Mouse (Mus musculus) limb, embryonic 13.5 days (tissue): Measurements from ENCODE around the gene Cby1. TPM values are rescaled to one million over a fixed set of nuclear protein-coding genes. Genes with fewer than 3 reads are reported as not detected.
"Not testable (repeated sequence)": the region's sequence is repeated elsewhere in the genome, so short reads cannot be mapped to it uniquely, and the experiment has no call there.

Source experiments
- ATAC-seq: fragments of 200-750 bp; cut with Nextera tagmentation; 2 replicates; pipeline ENCODE4 v1.8.0; 2017; ENCODE audit warnings: low read depth, moderate number of reproducible peaks, moderate TSS enrichment; ENCODE audit not compliant: low FRiP score
- H3K27ac ChIP-seq: fragments of 300-500 bp; sonication (generic); 2 replicates; pipeline ENCODE4 v1.5.1; 2015; ENCODE audit warnings: inconsistent platforms, mild to moderate bottlenecking, moderate library complexity
- H3K27me3 ChIP-seq: fragments of 300-500 bp; sonication (generic); 2 replicates; pipeline ENCODE4 v1.6.1; 2015; ENCODE audit warnings: mild to moderate bottlenecking, inconsistent platforms
- H3K36me3 ChIP-seq: fragments of 300-500 bp; sonication (generic); 2 replicates; pipeline ENCODE4 v1.6.1; 2015; ENCODE audit warnings: inconsistent platforms, mild to moderate bottlenecking, moderate library complexity
- H3K4me1 ChIP-seq: fragments of 300-500 bp; sonication (generic); 2 replicates; pipeline ENCODE4 v1.6.1; 2015; ENCODE audit warnings: inconsistent platforms
- H3K4me2 ChIP-seq: fragments of 300-500 bp; sonication (generic); replicated peaks from 2 replicates; pipeline ENCODE4 v1.6.1; 2015; ENCODE audit warnings: inconsistent platforms, mild to moderate bottlenecking, moderate library complexity
- H3K4me3 ChIP-seq: fragments of 300-500 bp; sonication (generic); 2 replicates; pipeline ENCODE4 v1.5.1; 2015; ENCODE audit warnings: moderate library complexity, mild to moderate bottlenecking, inconsistent platforms
- H3K9ac ChIP-seq: fragments of 300-500 bp; sonication (generic); 2 replicates; pipeline ENCODE4 v1.6.1; 2015; ENCODE audit warnings: mild to moderate bottlenecking, inconsistent platforms
- H3K9me3 ChIP-seq: fragments of 300-500 bp; sonication (generic); 2 replicates; pipeline ENCODE4 v1.6.1; 2016; ENCODE audit warnings: inconsistent platforms
- WGBS: fragments of 180-500 bp; shearing (Covaris S2); methylation state at CpG from one replicate; pipeline ENCODE4 v1.1.7; 2015; 5-methylcytosine and 5-hydroxymethylcytosine counted together
- polyA plus RNA-seq: library from polyadenylated mRNA; unstranded; fragments of >200 nt; fragmentation: Nextera tagmentation; extraction: Ambion mirVana; gene quantifications from 2 replicates; pipeline ENCODE4 v1.2.1, GENCODE M21; 2015

Gene Cby1
- polyA plus RNA-seq, 1 experiment from 2014 or later = 55.1 TPM

DNA sequence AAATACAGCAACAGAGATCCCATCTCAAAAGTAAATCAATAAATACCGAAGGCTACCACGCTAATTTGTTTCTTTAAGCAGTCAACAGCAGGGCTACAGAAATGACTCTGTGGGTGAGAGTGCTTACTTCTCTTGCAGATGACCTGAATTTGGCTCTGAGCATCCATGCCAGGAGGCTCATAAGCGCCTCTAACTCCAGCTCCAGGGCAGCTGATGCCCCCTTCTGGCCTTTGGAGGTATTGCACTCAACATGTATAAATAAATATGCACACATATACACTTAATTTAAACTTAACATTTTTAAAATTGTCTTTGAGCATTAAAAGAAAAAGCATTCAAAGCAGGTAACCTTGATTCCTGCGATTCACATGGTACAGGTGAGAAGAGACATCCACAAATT is 7.5 kb upstream of the Cby1 start:
- ATAC-seq = no peak
- 71% methylated on average over 4 of the region's 4 CpGs for WGBS
- Histone ChIP-seq H3K27ac (no peak overlapping the region), H3K36me3 (peaks cover 27% of the 10 kb centered on the region), H3K9ac (no peak overlapping the region), H3K9me3 (peaks cover 6% of the 10 kb centered on the region; the same call in 1 of the 2 replicates), H3K27me3 (no peaks in the 10 kb centered on the region), H3K4me1 (no peaks in the 10 kb centered on the region), H3K4me2 (no peak overlapping the region), H3K4me3 (no peak overlapping the region)

DNA sequence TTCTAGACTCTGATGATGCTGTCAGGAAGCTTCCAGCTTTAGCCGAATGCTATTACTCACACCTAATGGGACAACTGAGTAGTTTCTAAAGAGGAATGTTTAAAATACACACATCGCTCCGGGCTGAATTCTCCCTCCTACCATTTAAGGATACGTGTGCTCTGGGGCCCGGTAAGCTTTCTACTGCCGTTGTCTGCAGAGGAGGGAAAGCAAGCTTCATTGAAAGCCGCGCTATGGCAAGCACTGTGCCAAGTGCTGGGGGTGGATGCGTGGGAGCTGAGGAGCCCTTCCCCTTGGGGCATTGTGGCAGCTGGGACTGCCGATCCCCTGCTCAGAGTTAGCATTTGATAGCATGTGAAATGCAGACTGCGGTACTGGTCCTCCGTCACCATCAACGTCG is 2.5 kb upstream of the Cby1 start:
- ATAC-seq = no peak
- Histone ChIP-seq H3K36me3 (peaks cover 7% of the 10 kb centered on the region), H3K27ac (no peak overlapping the region), H3K4me2 (no peak overlapping the region), H3K4me3 (no peak overlapping the region), H3K27me3 (no peaks in the 10 kb centered on the region), H3K9me3 (peaks cover 4% of the 10 kb centered on the region; the same call in 1 of the 2 replicates), H3K4me1 (peaks cover 12% of the 10 kb centered on the region), H3K9ac (no peak overlapping the region)
- 91% methylated on average over 14 of the region's 14 CpGs for WGBS

DNA sequence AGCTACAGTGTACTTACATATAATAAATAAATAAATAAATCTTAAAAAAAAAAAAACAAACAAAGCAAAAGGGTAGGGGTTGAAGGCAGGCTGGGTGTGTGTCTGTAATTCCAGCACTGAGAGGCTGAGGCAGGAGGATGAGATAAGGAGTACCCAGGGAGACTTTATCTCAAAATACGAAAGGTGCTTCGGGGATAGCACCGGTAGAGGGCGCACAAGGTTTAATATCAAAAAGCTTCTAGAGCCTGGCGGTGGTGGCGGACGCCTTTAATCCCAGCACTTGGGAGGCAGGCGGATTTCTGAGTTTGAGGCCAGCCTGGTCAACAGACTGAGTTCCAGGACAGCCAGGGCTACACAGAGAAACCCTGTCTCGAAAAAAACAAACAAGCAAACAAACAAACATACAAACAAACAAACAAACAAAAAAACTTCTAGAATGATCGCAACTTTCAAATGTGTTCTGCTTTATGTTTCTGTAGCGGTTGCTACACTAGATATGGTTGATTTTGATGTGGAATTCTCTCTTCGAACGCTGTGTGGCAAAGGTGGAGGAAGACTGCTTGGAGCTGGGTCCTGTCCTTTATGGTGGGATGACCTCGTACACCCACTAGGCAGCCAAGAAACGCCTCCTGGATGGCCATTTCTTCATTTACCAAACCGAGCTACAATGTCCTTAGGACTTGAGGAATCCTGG is 1.0 kb upstream of the Cby1 start:
- 2% methylated on average over 16 of the region's 16 CpGs for WGBS
- Histone ChIP-seq H3K27ac (peak overlapping the region; percentile 93), H3K4me1 (peaks cover 12% of the 10 kb centered on the region), H3K4me3 (peak overlapping the region; percentile 80), H3K36me3 (peaks cover 18% of the 10 kb centered on the region), H3K27me3 (no peaks in the 10 kb centered on the region), H3K9me3 (no peaks in the 10 kb centered on the region), H3K9ac (peak overlapping the region; percentile 81), H3K4me2 (peak overlapping the region; percentile 93)
- ATAC-seq = 0 out of 2 replicates have a peak, but pooled peaks have one; percentile 11

DNA sequence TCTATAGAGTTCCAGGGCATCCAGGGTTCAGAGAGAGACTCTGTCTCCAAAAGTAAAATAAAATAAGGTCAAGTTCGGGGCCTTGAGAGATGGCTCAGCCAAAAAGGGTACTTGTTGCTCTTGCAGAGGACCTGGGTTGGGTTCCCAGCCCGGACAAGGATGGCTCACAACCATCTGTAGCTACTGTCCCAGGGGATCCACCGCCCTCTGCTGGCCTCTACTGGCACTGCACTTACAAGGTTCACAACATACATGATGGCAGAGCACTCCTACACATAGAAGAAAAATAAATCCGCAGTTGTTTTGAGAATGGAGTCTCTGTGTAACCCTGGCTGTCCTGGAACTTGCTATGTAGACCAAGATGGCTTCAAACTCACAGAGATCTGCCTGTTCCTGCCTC is 2.9 kb downstream of the Cby1 start:
- no peak for ATAC-seq
- 66% methylated on average over 4 of the region's 4 CpGs for WGBS
- H3K27ac ChIP-seq = no peak overlapping the region
- H3K9me3 ChIP-seq = no peaks in the 10 kb centered on the region
- H3K27me3 ChIP-seq = no peaks in the 10 kb centered on the region
- H3K9ac ChIP-seq = no peak overlapping the region
- no peak overlapping the region for H3K4me2 ChIP-seq
- H3K4me3 ChIP-seq = no peak overlapping the region
- peaks cover 38% of the 10 kb centered on the region for H3K36me3 ChIP-seq
- H3K4me1 ChIP-seq = peaks cover 12% of the 10 kb centered on the region

DNA sequence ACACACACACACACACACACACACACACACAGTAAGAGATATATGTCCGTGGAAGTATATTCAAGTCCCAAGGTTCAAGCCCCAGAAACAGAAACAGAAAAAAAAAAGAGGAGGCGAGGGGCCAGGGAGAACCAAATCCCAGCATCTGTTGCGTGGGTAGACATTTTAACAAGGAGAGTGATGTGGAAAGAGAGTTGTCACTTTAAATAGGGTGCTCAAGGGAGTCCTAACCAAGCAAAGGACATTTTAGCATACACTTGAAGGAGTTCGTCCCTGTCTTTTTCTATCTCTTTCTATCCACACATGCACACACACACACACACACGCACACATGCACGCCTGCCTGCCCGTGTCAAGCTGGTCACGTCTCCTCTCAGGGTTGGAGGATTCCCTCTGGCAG is 5.7 kb downstream of the Cby1 start:
- Histone ChIP-seq H3K27me3 (no peaks in the 10 kb centered on the region), H3K4me3 (no peak overlapping the region), H3K9me3 (no peaks in the 10 kb centered on the region), H3K4me1 (peaks cover 4% of the 10 kb centered on the region; the same call in 1 of the 2 replicates), H3K36me3 (peaks cover 47% of the 10 kb centered on the region), H3K4me2 (no peak overlapping the region), H3K27ac (no peak overlapping the region), H3K9ac (no peak overlapping the region)
- WGBS = 94% methylated on average over 8 of the region's 8 CpGs
- ATAC-seq = no peak

DNA sequence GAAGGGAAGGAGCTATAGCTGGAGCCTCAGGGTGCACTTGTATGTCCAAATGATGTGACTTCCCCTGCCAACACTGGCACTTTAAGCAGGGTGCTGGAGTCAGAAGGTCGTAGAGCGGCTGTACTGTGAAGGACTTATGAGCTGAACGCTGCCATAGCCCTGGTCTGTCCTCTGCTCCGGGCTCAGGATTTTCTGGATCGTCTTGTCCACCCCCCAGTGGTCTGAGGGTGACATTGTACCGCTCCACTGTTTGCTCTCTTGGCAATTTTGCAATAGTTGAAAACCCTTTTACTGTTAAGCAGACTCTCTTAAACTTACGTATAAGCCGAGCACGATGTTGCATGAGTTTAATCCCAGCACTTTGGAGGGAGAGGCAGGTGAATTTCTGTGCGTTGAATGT is 10.2 kb downstream of the Cby1 start:
- H3K36me3 ChIP-seq = peaks cover 41% of the 10 kb centered on the region
- no peak overlapping the region for H3K9ac ChIP-seq
- no peak overlapping the region for H3K27ac ChIP-seq
- H3K4me2 ChIP-seq = no peak overlapping the region
- no peak for ATAC-seq
- no peaks in the 10 kb centered on the region for H3K9me3 ChIP-seq
- no peaks in the 10 kb centered on the region for H3K27me3 ChIP-seq
- 69% methylated on average over 10 of the region's 10 CpGs for WGBS
- H3K4me3 ChIP-seq = no peak overlapping the region
- peaks cover 6% of the 10 kb centered on the region for H3K4me1 ChIP-seq

DNA sequence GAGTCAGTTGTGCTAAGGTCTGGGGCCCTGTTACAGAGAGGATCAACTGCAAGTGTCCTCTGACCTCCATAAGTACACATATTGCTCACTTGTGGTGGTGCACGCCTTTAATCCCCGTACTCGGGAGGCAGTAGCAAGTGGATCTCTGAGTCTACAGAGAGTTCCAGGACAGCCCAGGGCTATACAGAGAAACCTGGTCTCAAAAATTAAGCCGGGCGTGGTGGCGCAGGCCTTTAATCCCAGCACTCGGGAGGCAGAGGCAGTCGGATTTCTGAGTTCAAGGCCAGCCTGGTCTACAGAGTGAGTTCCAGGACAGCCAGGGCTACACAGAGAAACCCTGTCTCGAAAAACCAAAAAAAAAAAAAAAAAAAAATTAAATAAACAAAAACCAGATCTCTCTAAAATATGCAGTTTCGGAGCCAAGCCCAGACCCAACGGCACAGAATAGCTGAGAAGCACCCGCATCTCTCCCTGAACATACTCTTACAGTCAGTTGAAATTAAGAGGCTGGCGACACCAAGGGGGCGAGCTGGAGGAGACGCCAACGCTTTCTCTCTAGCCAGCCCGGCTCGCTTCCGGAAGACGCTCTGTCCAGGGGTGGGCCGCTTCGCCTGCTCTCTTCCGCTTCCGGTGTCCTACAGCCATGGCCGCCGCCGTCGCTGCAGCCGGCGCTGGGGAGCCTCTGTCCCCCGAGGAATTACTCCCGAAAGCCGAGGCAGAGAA is 11.4 kb downstream of the Cby1 start, which contains the start of gene Tomm22:
Gene Tomm22, plus strand, starts transcription at position 613 of the 723 bp plus-strand sequence.
- no peaks in the 10 kb centered on the region for H3K9me3 ChIP-seq
- H3K9ac ChIP-seq = peak within 1 kb of the TSS; percentile 90
- 19% methylated on average over 33 of the region's 33 CpGs for WGBS
- peak within 1 kb of the TSS; percentile 39; the same call in 1 of the 2 replicates for H3K27ac ChIP-seq
- H3K4me1 ChIP-seq = peaks cover 6% of the 10 kb centered on the region
- peak; percentile 97 for ATAC-seq
- H3K36me3 ChIP-seq = peaks cover 53% of the 10 kb centered on the region
- H3K27me3 ChIP-seq = no peaks in the 10 kb centered on the region
- H3K4me2 ChIP-seq = peak within 1 kb of the TSS; percentile 74
- H3K4me3 ChIP-seq = peak within 1 kb of the TSS; percentile 86

DNA sequence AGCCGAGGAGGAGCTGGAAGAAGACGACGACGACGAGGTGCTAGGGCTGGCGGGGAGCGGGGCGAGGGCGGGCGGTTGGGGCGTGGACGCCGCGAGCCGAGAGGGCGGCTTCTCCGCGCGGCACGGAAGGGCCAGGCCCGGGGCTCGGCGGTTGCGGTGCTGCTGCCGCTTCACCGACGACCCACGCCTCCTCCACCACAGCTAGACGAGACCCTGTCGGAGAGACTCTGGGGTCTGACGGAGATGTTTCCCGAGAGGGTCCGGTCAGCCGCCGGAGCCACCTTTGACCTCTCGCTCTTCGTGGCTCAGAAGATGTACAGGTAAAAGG is 11.9 kb downstream of the Cby1 start:
- peaks cover 53% of the 10 kb centered on the region for H3K36me3 ChIP-seq
- peak overlapping the region; percentile 86 for H3K4me3 ChIP-seq
- H3K4me2 ChIP-seq = peak overlapping the region; percentile 74
- ATAC-seq = peak; percentile 46
- no peaks in the 10 kb centered on the region for H3K27me3 ChIP-seq
- peaks cover 6% of the 10 kb centered on the region for H3K4me1 ChIP-seq
- H3K27ac ChIP-seq = peak overlapping the region; percentile 39; the same call in 1 of the 2 replicates
- under 1% methylated on average over 37 of the region's 37 CpGs for WGBS
- H3K9me3 ChIP-seq = no peaks in the 10 kb centered on the region
- H3K9ac ChIP-seq = peak overlapping the region; percentile 90

DNA sequence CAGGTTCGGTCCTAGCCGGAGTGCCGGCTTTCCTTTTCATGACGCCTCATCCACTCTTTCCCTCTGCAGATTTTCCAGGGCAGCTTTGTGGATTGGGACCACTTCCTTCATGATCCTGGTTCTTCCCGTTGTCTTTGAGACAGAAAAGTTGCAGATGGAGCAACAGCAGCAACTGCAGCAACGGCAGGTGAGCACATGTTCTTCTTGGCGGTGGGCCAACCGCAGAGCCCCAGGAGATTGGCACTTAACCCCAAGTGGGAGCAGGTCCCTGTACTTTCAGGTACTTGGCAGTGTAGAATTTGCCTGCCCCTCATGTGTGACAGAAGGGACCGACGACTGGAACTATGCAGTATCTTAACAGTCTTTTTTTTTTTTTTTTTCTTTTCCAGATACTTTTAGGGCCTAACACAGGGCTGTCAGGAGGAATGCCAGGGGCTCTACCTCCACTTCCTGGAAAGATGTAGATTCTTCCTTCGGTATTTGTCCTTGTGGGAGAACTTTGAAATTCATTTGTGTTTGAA is 12.9 kb downstream of the Cby1 start:
- not testable (repeated sequence) for H3K27ac ChIP-seq, H3K9ac ChIP-seq, H3K4me1 ChIP-seq, ATAC-seq, H3K27me3 ChIP-seq, H3K9me3 ChIP-seq
- peaks cover 53% of the 10 kb centered on the region for H3K36me3 ChIP-seq
- WGBS = 82% methylated on average over 11 of the region's 11 CpGs
- H3K4me3 ChIP-seq = peak overlapping the region; percentile 86
- H3K4me2 ChIP-seq = peak overlapping the region; percentile 74

DNA sequence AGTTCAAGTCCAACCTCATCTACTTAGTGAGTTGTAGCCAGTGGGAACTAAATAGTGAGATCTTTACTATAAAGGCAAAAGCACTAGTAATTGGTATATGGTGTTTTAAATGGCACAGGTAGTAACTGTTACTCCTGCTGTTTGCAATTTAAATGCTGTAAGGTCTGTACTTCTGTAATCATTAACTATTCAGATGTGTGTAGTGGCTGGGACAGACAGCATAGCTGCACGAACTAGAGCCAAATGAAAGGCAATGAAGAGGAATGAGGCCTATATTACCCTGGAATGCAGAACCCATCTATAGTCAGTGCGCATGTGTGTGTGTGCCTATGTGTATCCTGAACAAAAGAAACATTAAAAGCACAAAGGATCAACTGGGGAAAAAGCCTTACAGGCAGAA is 18.9 kb downstream of the Cby1 start:
- no peak for ATAC-seq
- Histone ChIP-seq H3K4me2 (no peak overlapping the region), H3K9me3 (no peaks in the 10 kb centered on the region), H3K27me3 (no peaks in the 10 kb centered on the region), H3K4me3 (no peak overlapping the region), H3K9ac (no peak overlapping the region), H3K36me3 (peaks cover 60% of the 10 kb centered on the region), H3K4me1 (peaks cover 11% of the 10 kb centered on the region), H3K27ac (no peak overlapping the region)
- 88% methylated on average over 2 of the region's 2 CpGs for WGBS

DNA sequence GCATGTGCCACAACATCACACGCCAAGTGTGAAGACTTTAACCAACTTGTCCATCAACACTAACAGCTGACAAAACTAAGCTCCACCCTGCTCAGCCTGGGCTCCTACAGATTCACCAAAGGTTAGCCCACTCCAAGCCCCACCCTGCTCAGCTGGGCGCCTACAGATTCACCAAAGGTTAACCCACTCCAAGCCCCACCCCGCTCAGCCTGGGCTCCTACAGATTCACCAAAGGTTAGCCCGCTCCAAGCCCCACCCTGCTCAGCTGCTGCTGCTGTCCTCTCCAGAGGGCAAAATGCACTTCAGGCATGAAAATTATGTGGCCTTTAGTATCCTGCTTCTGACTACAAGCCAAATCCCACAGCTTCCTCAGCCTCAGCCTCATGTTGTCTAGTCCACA is 23.0 kb downstream of the Cby1 start:
- ATAC-seq = no peak
- Histone ChIP-seq H3K4me1 (peaks cover 47% of the 10 kb centered on the region), H3K27ac (no peak overlapping the region), H3K4me2 (no peak overlapping the region), H3K9me3 (no peaks in the 10 kb centered on the region), H3K36me3 (peaks cover 21% of the 10 kb centered on the region), H3K27me3 (no peaks in the 10 kb centered on the region), H3K9ac (no peak overlapping the region), H3K4me3 (no peak overlapping the region)
- WGBS = 88% methylated on average over 4 of the region's 4 CpGs

DNA sequence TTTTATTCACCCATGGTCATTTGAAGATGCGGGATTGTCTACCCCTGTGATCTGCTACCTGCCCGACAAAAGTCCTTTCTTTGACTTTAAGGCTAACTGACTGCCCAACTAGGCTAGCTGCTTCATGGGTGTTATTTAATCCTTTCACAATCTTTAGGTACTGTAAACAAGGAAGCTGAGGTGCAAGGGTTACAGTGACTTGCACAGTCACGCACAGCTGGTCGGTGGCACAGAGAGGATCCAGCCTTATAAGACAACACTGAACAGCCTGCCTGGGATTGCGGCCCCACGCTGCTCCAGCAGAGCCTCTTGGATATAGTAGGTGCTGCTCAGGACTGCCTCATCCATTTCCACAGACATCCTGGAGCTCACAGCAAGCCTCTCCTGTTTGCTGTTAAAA is 24.1 kb downstream of the Cby1 start:
- Histone ChIP-seq H3K27me3 (no peaks in the 10 kb centered on the region), H3K4me3 (no peak overlapping the region), H3K4me2 (no peak overlapping the region; the same call in 1 of the 2 replicates), H3K9ac (no peak overlapping the region), H3K27ac (no peak overlapping the region), H3K36me3 (peaks cover 11% of the 10 kb centered on the region), H3K4me1 (peaks cover 48% of the 10 kb centered on the region), H3K9me3 (no peaks in the 10 kb centered on the region)
- ATAC-seq = no peak
- WGBS = 94% methylated on average over 6 of the region's 6 CpGs
